Mouse (Mus musculus) erythroblast, embryonic 14.5 days (primary cell): Measurements from ENCODE around the gene Gper1.

Source experiments
- GATA1 ChIP-seq: IDR thresholded peaks from 2 replicates; pipeline ENCODE4 v1.6.1; 2012; ENCODE audit warnings: low read length, inconsistent platforms, mixed read lengths
- TAL1 ChIP-seq: IDR thresholded peaks from 3 replicates; pipeline ENCODE4 v1.6.1; 2012; ENCODE audit warnings: low read length, inconsistent platforms, mixed read lengths

DNA sequence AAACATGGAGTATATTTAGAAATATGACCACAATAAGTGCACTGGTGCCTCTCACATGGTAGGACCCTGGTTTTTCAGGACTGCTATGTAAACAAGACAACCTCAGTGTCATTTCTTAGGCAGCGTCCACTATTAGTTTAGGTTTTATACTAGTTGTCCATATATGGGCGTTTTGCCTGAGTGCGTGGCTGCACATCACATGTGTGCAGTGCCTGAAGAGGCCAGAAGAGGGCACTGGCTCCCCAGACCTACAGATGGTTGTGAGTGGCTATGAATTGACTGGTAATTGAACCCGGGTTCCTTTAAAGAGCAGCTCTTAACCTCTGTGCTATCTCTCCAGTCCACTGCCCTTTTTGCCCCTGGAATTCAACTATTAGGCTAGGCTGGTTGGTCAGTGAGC is 6.0 kb upstream of the Gper1 start:
- TF ChIP-seq TAL1: no peak
- TF ChIP-seq GATA1: no peak
